Mouse (Mus musculus): Measurements from ENCODE around the gene Upb1.

GRCm38 (mm10) chr10:75486086-75486979, 85.4 kb downstream of the Upb1 start:
- TF ChIP-seq CTCF (IDR thresholded peaks at IDR 0.05; ENCODE audit: insufficient read depth, low read depth, low read length) (no peak), POLR2A (IDR thresholded peaks at IDR 0.05; ENCODE audit: insufficient read depth, low read depth, low read length) (no peak)
